25 mouse cellular contexts compared by ENCODE assay signal in the genomic region with DNA sequence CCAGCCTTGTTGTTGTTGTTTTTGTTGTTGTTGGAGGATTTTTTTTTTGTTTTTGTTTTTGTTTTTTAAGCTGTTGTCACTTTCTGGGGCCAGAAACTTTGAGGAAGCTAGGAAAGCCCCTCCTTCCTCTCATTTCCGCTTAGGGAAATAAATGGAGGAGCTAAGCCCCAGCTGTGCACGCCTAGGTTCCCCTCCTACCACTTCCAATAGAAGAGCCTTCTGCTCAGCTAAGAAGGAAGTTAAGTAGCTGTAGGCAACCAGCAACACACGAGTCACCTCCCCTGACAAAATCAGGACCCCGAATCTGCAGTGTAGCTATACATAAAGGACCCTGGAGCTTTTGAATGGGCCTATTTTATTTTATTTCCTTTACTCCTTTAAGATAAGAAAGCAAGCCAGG. TPM values are rescaled to one million over a fixed set of nuclear protein-coding genes. Genes with fewer than 3 reads are reported as not detected.
DNase-seq lines count a peak whose midpoint lies in the region; ATAC-seq and TF ChIP-seq lines count a peak whose summit lies in the region.
"Had no signal": no experiment of that assay in that cellular context is flagged by ENCODE, and none has a peak within 500 bp of the region (broad histone marks: within the 10 kb centered on the region; RNA-seq: fewer than 3 reads in every experiment).

No protein-coding gene starts in this region.

- no peak for ATAC-seq in liver, postnatal 0 days
- no peak for ATAC-seq in liver, embryonic 12.5 days
- peak; percentile 62 for ATAC-seq in granulocyte monocyte progenitor cell, adult 5-6 weeks (replicated peaks; ENCODE audit: poor library complexity, severe bottlenecking)
- ATAC-seq in megakaryocyte-erythroid progenitor cell, adult 5-6 weeks (replicated peaks; ENCODE audit: low FRiP score, low TSS enrichment, poor library complexity, severe bottlenecking) = no peak
- no peak for ATAC-seq in hindbrain, postnatal 0 days
- ATAC-seq: CD4-positive, CD25-positive, alpha-beta regulatory T cell, adult 4 months; forebrain, embryonic 14.5 days; forebrain, postnatal 0 days; hindbrain, embryonic 16.5 days had no signal

- no peak overlapping the region for H3K9ac ChIP-seq in liver, postnatal 0 days (replicated peaks)
- H3K9ac ChIP-seq in liver, embryonic 12.5 days = no peak overlapping the region
- H3K9ac ChIP-seq in hindbrain, postnatal 0 days (replicated peaks; ENCODE audit: low read length) = no peak overlapping the region
- H3K9ac ChIP-seq: embryonic facial prominence, embryonic 12.5 days; embryonic facial prominence, embryonic 15.5 days; forebrain, postnatal 0 days; hindbrain, embryonic 13.5 days had no signal

- no peak for TF ChIP-seq POLR2A in bone marrow macrophage, adult 2 months (IDR thresholded peaks at IDR 0.05; ENCODE audit: borderline replicate concordance, low read depth, low read length)

- no peak overlapping the region for H3K4me2 ChIP-seq in liver, postnatal 0 days (ENCODE audit: low read depth, low read length)
- no peak overlapping the region for H3K4me2 ChIP-seq in liver, embryonic 12.5 days
- no peak overlapping the region for H3K4me2 ChIP-seq in hindbrain, postnatal 0 days (ENCODE audit: low read depth, low read length)
- H3K4me2 ChIP-seq: embryonic facial prominence, embryonic 12.5 days; embryonic facial prominence, embryonic 15.5 days; heart, embryonic 11.5 days; hindbrain, embryonic 13.5 days had no signal

- no peaks in the 10 kb centered on the region for H3K4me1 ChIP-seq in liver, postnatal 0 days (ENCODE audit: insufficient read depth)
- peaks cover 7% of the 10 kb centered on the region for H3K4me1 ChIP-seq in liver, embryonic 12.5 days
- H3K4me1 ChIP-seq in bone marrow macrophage, adult 2 months (ENCODE audit: control insufficient read depth, insufficient read depth, low read length) = peaks cover 50% of the 10 kb centered on the region
- no peaks in the 10 kb centered on the region for H3K4me1 ChIP-seq in hindbrain, postnatal 0 days (ENCODE audit: insufficient read depth, low read length)
- H3K4me1 ChIP-seq: embryonic facial prominence, embryonic 12.5 days had no signal

- no peak overlapping the region for H3K4me3 ChIP-seq in liver, postnatal 0 days (ENCODE audit: low read depth, low read length)
- H3K4me3 ChIP-seq in liver, embryonic 12.5 days = no peak overlapping the region
- H3K4me3 ChIP-seq in bone marrow macrophage, adult 2 months (ENCODE audit: insufficient read depth, low read length) = no peak overlapping the region
- H3K4me3 ChIP-seq in hindbrain, postnatal 0 days (ENCODE audit: low read length) = no peak overlapping the region
- H3K4me3 ChIP-seq: embryonic facial prominence, embryonic 12.5 days; embryonic facial prominence, embryonic 15.5 days; gastrocnemius, adult 2 months; hindbrain, embryonic 10.5 days; hindbrain, embryonic 13.5 days had no signal

- H3K27me3 ChIP-seq in liver, postnatal 0 days (ENCODE audit: insufficient read depth, low read length) = no peaks in the 10 kb centered on the region
- H3K27me3 ChIP-seq in liver, embryonic 12.5 days (replicated peaks) = no peaks in the 10 kb centered on the region
- no peaks in the 10 kb centered on the region for H3K27me3 ChIP-seq in hindbrain, postnatal 0 days (ENCODE audit: insufficient read depth, low read length)
- H3K27me3 ChIP-seq: embryonic facial prominence, embryonic 12.5 days; embryonic facial prominence, embryonic 15.5 days; hindbrain, embryonic 13.5 days had no signal

- WGBS in liver, postnatal 0 days (ENCODE audit: insufficient replicate concordance) = 60% methylated on average over 4 of the region's 4 CpGs
- WGBS in liver, embryonic 12.5 days (ENCODE audit: insufficient replicate concordance) = 59% methylated on average over 4 of the region's 4 CpGs
- WGBS in hindbrain, postnatal 0 days = 86% methylated on average over 4 of the region's 4 CpGs

- peaks cover 63% of the 10 kb centered on the region for H3K36me3 ChIP-seq in liver, postnatal 0 days (replicated peaks; ENCODE audit: insufficient read depth, low read length)
- H3K36me3 ChIP-seq in liver, embryonic 12.5 days = peaks cover 92% of the 10 kb centered on the region
- peaks cover 26% of the 10 kb centered on the region; the same call in 1 of the 2 replicates for H3K36me3 ChIP-seq in hindbrain, postnatal 0 days (ENCODE audit: insufficient read depth, low read length)

- DNase-seq in liver, postnatal 0 days = no peak
- peak; percentile 26 to 31 for DNase-seq in monocyte, adult 2 months (ENCODE audit: low read depth in 1 of 2, low spot score in 2 of 2)
- no peak for DNase-seq in gastrocnemius, adult 8-10 months (ENCODE audit: low spot score in 2 of 2)
- DNase-seq in hindbrain, postnatal 0 days (ENCODE audit: low spot score) = no peak
- DNase-seq: adrenal gland, adult 2 months; adrenal gland, postnatal 14 days; cerebellum, adult 11-12 months; cerebellum, adult 9-10 months; cerebellum, postnatal 25 days; forebrain, postnatal 0 days; gastrocnemius, adult 2 months; gastrocnemius, postnatal 25 days had no signal

- TF ChIP-seq CTCF in liver, postnatal 0 days (IDR thresholded peaks at IDR 0.05; ENCODE audit: low read depth) = no peak
- TF ChIP-seq CTCF in bone marrow macrophage, adult 2 months (IDR thresholded peaks at IDR 0.05; ENCODE audit: low read depth, low read length) = no peak
- no peak for TF ChIP-seq CTCF in hindbrain, postnatal 0 days (IDR thresholded peaks at IDR 0.05; ENCODE audit: low read depth)

- TF ChIP-seq EP300 in liver, postnatal 0 days (IDR thresholded peaks at IDR 0.05; ENCODE audit: low read depth) = no peak

- no peaks in the 10 kb centered on the region for H3K9me3 ChIP-seq in liver, postnatal 0 days (ENCODE audit: low read length)
- H3K9me3 ChIP-seq in liver, embryonic 12.5 days (replicated peaks) = no peaks in the 10 kb centered on the region
- H3K9me3 ChIP-seq in hindbrain, postnatal 0 days (ENCODE audit: low read length) = no peaks in the 10 kb centered on the region
- H3K9me3 ChIP-seq: embryonic facial prominence, embryonic 12.5 days; embryonic facial prominence, embryonic 15.5 days; hindbrain, embryonic 10.5 days; hindbrain, embryonic 13.5 days had no signal

- H3K27ac ChIP-seq in liver, postnatal 0 days (ENCODE audit: low read depth) = 0 out of 2 replicates have a peak overlapping the region, but pooled peaks have one; percentile 16
- no peak overlapping the region for H3K27ac ChIP-seq in liver, embryonic 12.5 days
- H3K27ac ChIP-seq in bone marrow macrophage, adult 2 months (ENCODE audit: insufficient read depth, low read depth, low read length) = peak overlapping the region; percentile 88
- no peak overlapping the region for H3K27ac ChIP-seq in hindbrain, postnatal 0 days
- H3K27ac ChIP-seq: embryonic facial prominence, embryonic 12.5 days; embryonic facial prominence, embryonic 15.5 days; gastrocnemius, adult 2 months; hindbrain, embryonic 10.5 days; hindbrain, embryonic 13.5 days had no signal

RNA-seq across cellular contexts. Expression of a gene that starts 12.1 kb away (rescaled TPM):
- polyA plus RNA-seq in liver, postnatal 0 days (2015; fragmentation: Nextera tagmentation; extraction: Ambion mirVana) = 0.80 and 1.1 TPM in 2 replicates
- polyA plus RNA-seq in liver, embryonic 12.5 days (2016; fragmentation: Nextera tagmentation; extraction: Ambion mirVana) = 2.5 and 3.1 TPM in 2 replicates
- 4.0 and 11.4 TPM in 2 replicates for polyA plus RNA-seq in bone marrow macrophage, adult 2 months (2012; ENCODE audit: insufficient read depth, insufficient read length, missing spikeins)
- 10.5 and 19.9 TPM in 2 replicates for total RNA-seq in granulocyte monocyte progenitor cell, adult 5-6 weeks (2014; fragmentation: Nextera tagmentation)
- total RNA-seq in granulocyte monocyte progenitor cell, adult 5-6 weeks (2017) = 1.3 and 3.2 TPM in 2 replicates
- 8.7 and 12.8 TPM in 2 replicates for total RNA-seq in megakaryocyte-erythroid progenitor cell, adult 5-6 weeks (2014; fragmentation: Nextera tagmentation)
- total RNA-seq in megakaryocyte-erythroid progenitor cell, adult 5-6 weeks (2017) = not detected in 2 replicates
- total RNA-seq in gastrocnemius, adult 8-10 months (2022) = 1 to 10 TPM in 1 of 4 experiments, under 1 TPM in 1, not detected in 2; 0.86 to 1.7 TPM
- 2.3 and 4.3 TPM in 2 replicates for total RNA-seq in hindbrain, postnatal 0 days (2014; rRNA removed)
- polyA plus RNA-seq in hindbrain, postnatal 0 days (2015; fragmentation: Nextera tagmentation; extraction: Ambion mirVana) = 3.1 and 3.4 TPM in 2 replicates

RNA-seq across cellular contexts. Expression of a gene that starts 31.1 kb away (rescaled TPM):
- 25.2 and 27.6 TPM in 2 replicates for polyA plus RNA-seq in liver, postnatal 0 days (2015; fragmentation: Nextera tagmentation; extraction: Ambion mirVana)
- polyA plus RNA-seq in liver, embryonic 12.5 days (2016; fragmentation: Nextera tagmentation; extraction: Ambion mirVana) = 2.3 and 2.5 TPM in 2 replicates
- 0.27 TPM in 1 of 2 replicates, not detected in the other for polyA plus RNA-seq in bone marrow macrophage, adult 2 months (2012; ENCODE audit: insufficient read depth, insufficient read length, missing spikeins)
- 1.8 and 2.0 TPM in 2 replicates for total RNA-seq in granulocyte monocyte progenitor cell, adult 5-6 weeks (2014; fragmentation: Nextera tagmentation)
- 0.88 and 3.4 TPM in 2 replicates for total RNA-seq in granulocyte monocyte progenitor cell, adult 5-6 weeks (2017)
- not detected in 2 replicates for total RNA-seq in megakaryocyte-erythroid progenitor cell, adult 5-6 weeks (2014; fragmentation: Nextera tagmentation)
- 0.42 TPM in 1 of 2 replicates, not detected in the other for total RNA-seq in megakaryocyte-erythroid progenitor cell, adult 5-6 weeks (2017)
- total RNA-seq in gastrocnemius, adult 8-10 months (2022) = under 1 TPM in 1 of 4 experiments, not detected in 3; 0.34 TPM
- 0.37 TPM in 1 of 2 replicates, not detected in the other for total RNA-seq in hindbrain, postnatal 0 days (2014; rRNA removed)
- 1.7 and 1.9 TPM in 2 replicates for polyA plus RNA-seq in hindbrain, postnatal 0 days (2015; fragmentation: Nextera tagmentation; extraction: Ambion mirVana)
- polyA plus RNA-seq: C2C12; CD4-positive, CD25-positive, alpha-beta regulatory T cell, adult 4 months had no signal

RNA-seq across cellular contexts. Expression of a gene that starts 46.8 kb away (rescaled TPM):
- polyA plus RNA-seq in liver, postnatal 0 days (2015; fragmentation: Nextera tagmentation; extraction: Ambion mirVana) = 23.6 and 24.5 TPM in 2 replicates
- polyA plus RNA-seq in liver, embryonic 12.5 days (2016; fragmentation: Nextera tagmentation; extraction: Ambion mirVana) = 53.4 and 55.7 TPM in 2 replicates
- 192 and 195 TPM in 2 replicates for polyA plus RNA-seq in bone marrow macrophage, adult 2 months (2012; ENCODE audit: insufficient read depth, insufficient read length, missing spikeins)
- total RNA-seq in granulocyte monocyte progenitor cell, adult 5-6 weeks (2014; fragmentation: Nextera tagmentation) = 123 and 141 TPM in 2 replicates
- 101 and 156 TPM in 2 replicates for total RNA-seq in granulocyte monocyte progenitor cell, adult 5-6 weeks (2017)
- total RNA-seq in megakaryocyte-erythroid progenitor cell, adult 5-6 weeks (2014; fragmentation: Nextera tagmentation) = 93.9 and 100 TPM in 2 replicates
- 54.0 and 87.6 TPM in 2 replicates for total RNA-seq in megakaryocyte-erythroid progenitor cell, adult 5-6 weeks (2017)
- total RNA-seq in gastrocnemius, adult 8-10 months (2022) = 100 to 1,000 TPM; 107 to 121 (median 113) TPM
- 35.7 and 41.8 TPM in 2 replicates for total RNA-seq in hindbrain, postnatal 0 days (2014; rRNA removed)
- polyA plus RNA-seq in hindbrain, postnatal 0 days (2015; fragmentation: Nextera tagmentation; extraction: Ambion mirVana) = 19.5 TPM in 2 replicates

RNA-seq across cellular contexts. Expression of a gene that starts 47.9 kb away (rescaled TPM):
- 0.32 and 0.51 TPM in 2 replicates for polyA plus RNA-seq in liver, postnatal 0 days (2015; fragmentation: Nextera tagmentation; extraction: Ambion mirVana)
- polyA plus RNA-seq in liver, embryonic 12.5 days (2016; fragmentation: Nextera tagmentation; extraction: Ambion mirVana) = 0.41 and 0.48 TPM in 2 replicates
- polyA plus RNA-seq in bone marrow macrophage, adult 2 months (2012; ENCODE audit: insufficient read depth, insufficient read length, missing spikeins) = 0.95 TPM in 1 of 2 replicates, not detected in the other
- total RNA-seq in granulocyte monocyte progenitor cell, adult 5-6 weeks (2014; fragmentation: Nextera tagmentation) = 3.8 TPM in 1 of 2 replicates, not detected in the other
- 0.93 and 2.5 TPM in 2 replicates for total RNA-seq in granulocyte monocyte progenitor cell, adult 5-6 weeks (2017)
- 1.9 and 3.7 TPM in 2 replicates for total RNA-seq in megakaryocyte-erythroid progenitor cell, adult 5-6 weeks (2014; fragmentation: Nextera tagmentation)
- total RNA-seq in megakaryocyte-erythroid progenitor cell, adult 5-6 weeks (2017) = 1.2 TPM in 1 of 2 replicates, not detected in the other
- total RNA-seq in gastrocnemius, adult 8-10 months (2022) = under 1 TPM in 3 of 4 experiments, not detected in 1; 0.10 to 0.63 (median 0.46) TPM
- 1.9 and 3.4 TPM in 2 replicates for total RNA-seq in hindbrain, postnatal 0 days (2014; rRNA removed)
- polyA plus RNA-seq in hindbrain, postnatal 0 days (2015; fragmentation: Nextera tagmentation; extraction: Ambion mirVana) = 1.7 and 2.2 TPM in 2 replicates
- polyA plus RNA-seq: C2C12 had no signal

Comparison
In these comparisons a context has a peak if more than half of its experiments do, and no peak if none do; other contexts are left out.
1. H3K27ac ChIP-seq: peak in liver, postnatal 0 days (single experiment) and bone marrow macrophage, adult 2 months (single experiment); none in liver, embryonic 12.5 days (single experiment) and hindbrain, postnatal 0 days (single experiment).
2. DNase-seq: peak in monocyte, adult 2 months (2 of 2); none in liver, postnatal 0 days (single experiment), gastrocnemius, adult 8-10 months (0 of 2) and hindbrain, postnatal 0 days (single experiment).